Mouse (Mus musculus) CD4-positive, CD25-positive, alpha-beta regulatory T cell, adult 4 months (primary cell): ENCODE results near the gene Zfp12. TPM values are rescaled to one million over a fixed set of nuclear protein-coding genes. Genes with fewer than 3 reads are reported as not detected.

Experiments
- ATAC-seq: one replicate; pipeline ENCODE4 v1.8.0; 2017
- polyA plus RNA-seq, 2 experiments: library from polyadenylated mRNA; unstranded; fragments of 100-300 nt; shearing (Covaris generic); gene quantifications; one replicate each; pipeline ENCODE4 v1.2.1; 2017

Zfp12 gene
- polyA plus RNA-seq, 2 experiments from 2014 or later, result 3.6 to 4.6 TPM

GRCm38 (mm10) chr5:143266794-143267193, 31.8 kb downstream of the Zfp12 start:
- no peak for ATAC-seq

- ATAC-seq, result no peak
Measured at GRCm38 (mm10) chr5:143268985-143269362, 34.0 kb downstream of the Zfp12 start.

GRCm38 (mm10) chr5:143269363-143270150, 34.6 kb downstream of the Zfp12 start, which contains the start of gene Zfp316:
Gene Zfp316, minus strand, starts transcription at chr5:143270022.
- peak; percentile 69 for ATAC-seq

- ATAC-seq, result no peak
Measured at GRCm38 (mm10) chr5:143270151-143270519, 35.2 kb downstream of the Zfp12 start.

- ATAC-seq, result no peak
Measured at GRCm38 (mm10) chr5:143271642-143272041, 36.7 kb downstream of the Zfp12 start.

GRCm38 (mm10) chr5:143272108-143272507, 37.1 kb downstream of the Zfp12 start:
- no peak for ATAC-seq

GRCm38 (mm10) chr5:143272540-143273330, 37.8 kb downstream of the Zfp12 start:
- ATAC-seq, result no peak

GRCm38 (mm10) chr5:143275761-143276160, 40.8 kb downstream of the Zfp12 start:
- ATAC-seq, result no peak

GRCm38 (mm10) chr5:143279247-143279646, 44.3 kb downstream of the Zfp12 start:
- ATAC-seq, result no peak

- no peak for ATAC-seq
Measured at GRCm38 (mm10) chr5:143284762-143285161, 49.8 kb downstream of the Zfp12 start.

- peak; percentile 43 for ATAC-seq
Measured at GRCm38 (mm10) chr5:143287774-143288328, 52.9 kb downstream of the Zfp12 start.

- no peak for ATAC-seq
Measured at GRCm38 (mm10) chr5:143288378-143288911, 53.5 kb downstream of the Zfp12 start.

GRCm38 (mm10) chr5:143289299-143289698, 54.3 kb downstream of the Zfp12 start:
- ATAC-seq, result no peak

GRCm38 (mm10) chr5:143292879-143293278, 57.9 kb downstream of the Zfp12 start:
- no peak for ATAC-seq

- no peak for ATAC-seq
Measured at GRCm38 (mm10) chr5:143293404-143293803, 58.4 kb downstream of the Zfp12 start, which contains the start of gene Zfp853. Gene Zfp853, minus strand, starts transcription at chr5:143293623.

- no peak for ATAC-seq
Measured at GRCm38 (mm10) chr5:143294862-143295261, 59.9 kb downstream of the Zfp12 start.

- no peak for ATAC-seq
Measured at GRCm38 (mm10) chr5:143295330-143295729, 60.4 kb downstream of the Zfp12 start.

- ATAC-seq, result no peak
Measured at GRCm38 (mm10) chr5:143297986-143298385, 63.0 kb downstream of the Zfp12 start.

- no peak for ATAC-seq
Measured at GRCm38 (mm10) chr5:143298391-143298790, 63.4 kb downstream of the Zfp12 start.
